Mouse (Mus musculus) CH12.LX (cell line): ENCODE measurements at regions not wholly inside any gene's neighbourhood (a gene's known extent, or its start where the extent isn't known, plus 50 kb on each side); places are given as distances from the start of the nearest gene placed in this dataset.

ENCODE experiments used
- CTCF ChIP-seq, 2 experiments: IDR thresholded peaks in 1 of 2; conservative IDR thresholded peaks in 1 of 2; 2 replicates each; pipeline ENCODE4 v1.5.1; 2011 to 2012; ENCODE audit warnings: low read depth in 2 of 2, low read length in 2 of 2, improper control_type of control experiment in 1 of 2, inconsistent platforms in 1 of 2, mild to moderate bottlenecking in 1 of 2, moderate library complexity in 1 of 2
- EP300 ChIP-seq: IDR thresholded peaks from 2 replicates; pipeline ENCODE4 v1.6.1; 2011; ENCODE audit warnings: low read length, improper control_type of control experiment
- ETS1 ChIP-seq: conservative IDR thresholded peaks from 2 replicates; pipeline ENCODE4 v1.6.1; 2012; ENCODE audit warnings: low read depth, mild to moderate bottlenecking, inconsistent platforms, low read length, improper control_type of control experiment, moderate library complexity
- GABPA ChIP-seq: IDR thresholded peaks from 2 replicates; pipeline ENCODE4 v1.6.1; 2012; ENCODE audit warnings: low read depth, low read length, improper control_type of control experiment, inconsistent platforms; ENCODE audit not compliant: insufficient replicate concordance
- HCFC1 ChIP-seq: IDR thresholded peaks from 2 replicates; pipeline ENCODE4 v1.6.1; 2012; ENCODE audit warnings: low read depth, mild to moderate bottlenecking, inconsistent platforms, low read length, improper control_type of control experiment
- MAFK ChIP-seq: IDR thresholded peaks from 2 replicates; pipeline ENCODE4 v1.6.1; 2011; ENCODE audit warnings: low read length, improper control_type of control experiment; ENCODE audit not compliant: insufficient replicate concordance
- MAX ChIP-seq: IDR thresholded peaks from 2 replicates; pipeline ENCODE4 v1.6.1; 2011; ENCODE audit warnings: low read length, improper control_type of control experiment
- MEF2A ChIP-seq: IDR thresholded peaks from 2 replicates; pipeline ENCODE4 v1.6.1; 2014; ENCODE audit warnings: low read depth, mild to moderate bottlenecking, inconsistent platforms, low read length, improper control_type of control experiment, borderline replicate concordance
- MXI1 ChIP-seq: IDR thresholded peaks from 2 replicates; pipeline ENCODE4 v1.6.1; 2011; ENCODE audit warnings: mild to moderate bottlenecking, low read depth, low read length, improper control_type of control experiment
- POLR2A ChIP-seq: IDR thresholded peaks from 2 replicates; pipeline ENCODE4 v1.6.1; 2011; ENCODE audit warnings: low read depth, mild to moderate bottlenecking, improper control_type of control experiment, low read length
- SIN3A ChIP-seq: IDR thresholded peaks from 2 replicates; pipeline ENCODE4 v1.6.1; 2012; ENCODE audit warnings: low read length, improper control_type of control experiment, inconsistent platforms
- ZMIZ1 ChIP-seq: IDR thresholded peaks from 2 replicates; pipeline ENCODE4 v1.6.1; 2012; ENCODE audit warnings: low read depth, mild to moderate bottlenecking, inconsistent platforms, low read length, improper control_type of control experiment

DNA sequence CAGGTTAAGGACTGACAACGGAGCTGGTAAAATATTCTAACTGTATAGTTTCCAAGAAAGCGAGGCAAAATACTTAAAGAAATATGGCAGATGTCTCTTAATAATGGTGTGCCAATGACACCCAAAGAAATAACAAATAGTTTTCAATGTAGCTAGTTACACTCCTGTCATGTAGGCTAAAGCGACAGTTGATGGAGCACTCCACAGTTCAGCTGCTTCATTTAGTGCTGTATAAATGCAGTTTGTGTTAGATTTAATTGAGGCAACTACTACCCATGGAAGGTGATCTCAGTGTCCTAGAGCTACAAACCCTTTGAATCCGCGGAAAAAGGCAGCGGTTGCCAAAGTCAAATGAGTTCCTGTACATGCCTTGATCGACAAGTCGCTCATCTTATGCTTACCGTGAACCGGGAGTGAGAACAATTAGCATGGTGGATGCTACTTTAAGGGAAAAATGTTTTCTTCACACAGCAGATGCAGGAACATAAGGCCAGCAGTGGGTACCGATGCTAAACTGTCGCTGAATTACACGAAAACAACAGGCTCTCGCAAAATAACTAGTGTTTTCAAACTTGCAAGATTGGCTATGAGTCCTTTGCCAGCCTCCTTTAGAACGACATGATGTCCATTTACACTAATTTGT, 961.4 kb downstream of the Mat2b start:
- TF ChIP-seq POLR2A (no peak), ETS1 (no peak), CTCF (conservative IDR thresholded peaks at IDR 0.05 in 1 of 2, IDR thresholded peaks at IDR 0.05 in 1 of 2; ENCODE audit: low read depth in 2 of 2, low read length in 2 of 2) (no peak), MEF2A (no peak), SIN3A (no peak), MAFK (no peak), MXI1 (no peak), HCFC1 (no peak), ZMIZ1 (no peak), GABPA (no peak), EP300 (no peak), MAX (no peak)
